Mouse (Mus musculus): ENCODE data around the gene Wdr93.

DNA sequence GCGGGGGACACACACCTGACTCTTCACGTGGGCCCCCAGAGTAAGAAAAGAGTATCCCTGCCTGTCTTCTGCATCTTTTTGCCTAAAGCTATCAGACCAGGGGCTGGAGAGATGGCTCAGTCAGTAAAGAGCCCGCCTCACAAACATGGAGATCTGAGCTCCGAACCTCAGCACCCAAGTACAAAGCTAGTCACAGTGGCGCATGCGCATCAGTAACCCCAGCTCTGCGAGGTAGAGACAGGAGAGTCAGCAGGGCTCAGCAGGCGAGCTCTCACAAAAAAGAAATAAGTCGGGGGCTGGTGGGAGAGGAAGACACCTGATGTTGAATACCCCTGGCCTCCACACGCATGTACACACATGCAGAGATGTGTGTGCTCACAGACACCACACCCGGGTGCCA lies 77.0 kb downstream of the Wdr93 start:
- TF ChIP-seq CTCF (IDR thresholded peaks at IDR 0.05; ENCODE audit: insufficient read depth, low read length), result no peak
- no peak for TF ChIP-seq POLR2A (IDR thresholded peaks at IDR 0.05; ENCODE audit: borderline replicate concordance, extremely low read depth, low read depth, low read length)

All from lung, adult 2 months (tissue).